Mouse (Mus musculus): ENCODE data around the gene Polr1d. TPM values are rescaled to one million over a fixed set of nuclear protein-coding genes. Genes with fewer than 3 reads are reported as not detected.

Gene Polr1d
- polyA plus RNA-seq, 2 experiments: 104 to 148 TPM

DNA sequence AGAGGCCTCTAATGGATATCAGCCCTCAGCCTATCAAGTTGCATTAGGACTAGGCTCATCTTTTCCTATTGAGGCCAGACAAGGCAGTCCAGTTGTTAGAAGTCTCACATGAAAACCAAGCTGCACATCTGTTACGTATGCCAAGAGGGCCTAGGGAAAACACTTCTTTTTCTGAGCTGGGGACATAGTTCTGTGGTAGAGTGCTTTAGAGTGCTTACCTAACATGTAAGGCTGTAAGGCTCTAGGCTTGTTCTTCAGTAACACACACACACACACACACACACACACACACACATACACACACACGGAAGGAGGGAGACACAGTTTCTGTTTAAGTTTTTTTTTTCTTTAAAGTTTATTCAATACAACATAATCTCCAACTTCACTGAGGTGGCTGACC, 23.3 kb downstream of the Polr1d start:
- H3K27ac ChIP-seq (replicated peaks; ENCODE audit: low read depth, low read length): no peak overlapping the region
- H3K4me3 ChIP-seq (replicated peaks; ENCODE audit: low read length): no peak overlapping the region
- no peak overlapping the region for H3K9ac ChIP-seq (ENCODE audit: low read depth, low read length, severe bottlenecking)
- no peaks in the 10 kb centered on the region for H3K4me1 ChIP-seq (ENCODE audit: control insufficient read depth, insufficient read depth, low read length)
- DNase-seq (ENCODE audit: low spot score) (no peak), ATAC-seq (ENCODE audit: low FRiP score, low read depth) (no peak)
- no peak overlapping the region for H3K4me2 ChIP-seq (replicated peaks; ENCODE audit: low read depth, low read length, severe bottlenecking)
- WGBS: 85% methylated on average over 2 of the region's 2 CpGs
- TF ChIP-seq POLR2A (IDR thresholded peaks at IDR 0.05; ENCODE audit: borderline replicate concordance, extremely low read depth, insufficient read depth, insufficient read length): no peak
- no peaks in the 10 kb centered on the region for H3K9me3 ChIP-seq (ENCODE audit: control insufficient read depth, low read length)
- H3K36me3 ChIP-seq (ENCODE audit: control insufficient read depth, insufficient read depth, low read length): peaks cover 38% of the 10 kb centered on the region
- no peaks in the 10 kb centered on the region for H3K27me3 ChIP-seq (ENCODE audit: control insufficient read depth, insufficient read depth, low read length)

- H3K27ac ChIP-seq (replicated peaks; ENCODE audit: low read depth, low read length): no peak overlapping the region
- H3K4me3 ChIP-seq (replicated peaks; ENCODE audit: low read length): no peak overlapping the region
- H3K36me3 ChIP-seq (ENCODE audit: control insufficient read depth, insufficient read depth, low read length): peaks cover 53% of the 10 kb centered on the region
- H3K4me2 ChIP-seq (replicated peaks; ENCODE audit: low read depth, low read length, severe bottlenecking): no peak overlapping the region
- 73% methylated on average over 6 of the region's 6 CpGs for WGBS
- H3K9me3 ChIP-seq (ENCODE audit: control insufficient read depth, low read length): no peaks in the 10 kb centered on the region
- no peak for TF ChIP-seq POLR2A (IDR thresholded peaks at IDR 0.05; ENCODE audit: borderline replicate concordance, extremely low read depth, insufficient read depth, insufficient read length)
- H3K27me3 ChIP-seq (ENCODE audit: control insufficient read depth, insufficient read depth, low read length): no peaks in the 10 kb centered on the region
- no peak for DNase-seq (ENCODE audit: low spot score)
- no peak overlapping the region for H3K9ac ChIP-seq (ENCODE audit: low read depth, low read length, severe bottlenecking)
- no peaks in the 10 kb centered on the region for H3K4me1 ChIP-seq (ENCODE audit: control insufficient read depth, insufficient read depth, low read length)
- no peak for ATAC-seq (ENCODE audit: low FRiP score, low read depth)
Measured at GRCm38 (mm10) chr5:147102295-147102694, 25.4 kb downstream of the Polr1d start.

DNA sequence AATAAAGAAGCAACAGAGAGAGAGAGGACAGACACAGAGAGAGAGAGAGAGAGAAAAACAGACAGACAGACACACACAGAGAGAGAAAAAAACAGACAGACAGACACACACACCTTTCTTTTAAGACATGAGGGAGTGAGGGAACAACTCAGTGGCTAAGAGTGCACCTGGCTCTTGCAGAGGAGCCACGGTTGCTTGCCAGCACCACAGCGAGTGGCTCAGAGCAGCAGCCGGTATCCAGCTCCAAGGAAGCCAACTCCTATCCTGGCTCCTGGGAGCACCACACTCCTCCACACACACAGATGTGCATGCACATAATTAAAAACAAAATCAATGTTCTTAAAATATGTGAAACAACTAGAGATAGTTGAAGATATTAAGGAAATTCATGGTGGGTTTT, 30.4 kb downstream of the Polr1d start:
- no peak for DNase-seq (ENCODE audit: low spot score)
- Histone ChIP-seq H3K4me3 (replicated peaks; ENCODE audit: low read length) (no peak overlapping the region), H3K36me3 (ENCODE audit: control insufficient read depth, insufficient read depth, low read length) (peaks cover 57% of the 10 kb centered on the region), H3K9ac (ENCODE audit: low read depth, low read length, severe bottlenecking) (no peak overlapping the region), H3K9me3 (ENCODE audit: control insufficient read depth, low read length) (no peaks in the 10 kb centered on the region), H3K4me1 (ENCODE audit: control insufficient read depth, insufficient read depth, low read length) (no peaks in the 10 kb centered on the region), H3K27me3 (ENCODE audit: control insufficient read depth, insufficient read depth, low read length) (no peaks in the 10 kb centered on the region), H3K27ac (replicated peaks; ENCODE audit: low read depth, low read length) (no peak overlapping the region), H3K4me2 (replicated peaks; ENCODE audit: low read depth, low read length, severe bottlenecking) (no peak overlapping the region)
- ATAC-seq (ENCODE audit: low FRiP score, low read depth): no peak
- no peak for TF ChIP-seq POLR2A (IDR thresholded peaks at IDR 0.05; ENCODE audit: borderline replicate concordance, extremely low read depth, insufficient read depth, insufficient read length)
- WGBS: 81% methylated on average over 3 of the region's 3 CpGs

- WGBS: 96% methylated on average over 13 of the region's 13 CpGs
- DNase-seq (ENCODE audit: low spot score) (no peak), ATAC-seq (ENCODE audit: low FRiP score, low read depth) (no peak)
- Histone ChIP-seq H3K9me3 (ENCODE audit: control insufficient read depth, low read length) (no peaks in the 10 kb centered on the region), H3K4me2 (replicated peaks; ENCODE audit: low read depth, low read length, severe bottlenecking) (no peak overlapping the region), H3K36me3 (ENCODE audit: control insufficient read depth, insufficient read depth, low read length) (peaks cover 55% of the 10 kb centered on the region), H3K9ac (ENCODE audit: low read depth, low read length, severe bottlenecking) (no peak overlapping the region), H3K27me3 (ENCODE audit: control insufficient read depth, insufficient read depth, low read length) (no peaks in the 10 kb centered on the region), H3K4me3 (replicated peaks; ENCODE audit: low read length) (no peak overlapping the region), H3K27ac (replicated peaks; ENCODE audit: low read depth, low read length) (no peak overlapping the region), H3K4me1 (ENCODE audit: control insufficient read depth, insufficient read depth, low read length) (no peaks in the 10 kb centered on the region)
- TF ChIP-seq POLR2A (IDR thresholded peaks at IDR 0.05; ENCODE audit: borderline replicate concordance, extremely low read depth, insufficient read depth, insufficient read length): no peak
Measured at GRCm38 (mm10) chr5:147108861-147109591, 32.2 kb downstream of the Polr1d start.

GRCm38 (mm10) chr5:147114738-147115137, 37.9 kb downstream of the Polr1d start:
- Histone ChIP-seq H3K27ac (replicated peaks; ENCODE audit: low read depth, low read length) (no peak overlapping the region), H3K4me3 (replicated peaks; ENCODE audit: low read length) (no peak overlapping the region), H3K4me1 (ENCODE audit: control insufficient read depth, insufficient read depth, low read length) (no peaks in the 10 kb centered on the region), H3K36me3 (ENCODE audit: control insufficient read depth, insufficient read depth, low read length) (peaks cover 20% of the 10 kb centered on the region), H3K27me3 (ENCODE audit: control insufficient read depth, insufficient read depth, low read length) (no peaks in the 10 kb centered on the region), H3K9ac (ENCODE audit: low read depth, low read length, severe bottlenecking) (no peak overlapping the region), H3K4me2 (replicated peaks; ENCODE audit: low read depth, low read length, severe bottlenecking) (no peak overlapping the region), H3K9me3 (ENCODE audit: control insufficient read depth, low read length) (no peaks in the 10 kb centered on the region; the same call in 1 of the 2 replicates)
- no peak for DNase-seq (ENCODE audit: low spot score)
- no peak for TF ChIP-seq POLR2A (IDR thresholded peaks at IDR 0.05; ENCODE audit: borderline replicate concordance, extremely low read depth, insufficient read depth, insufficient read length)
- 81% methylated on average over 7 of the region's 7 CpGs for whole genome bisulfite sequencing
- no peak for ATAC-seq (ENCODE audit: low FRiP score, low read depth)

Data from limb, embryonic 14.5 days (tissue).